Mouse (Mus musculus): ENCODE results near the gene Il19. TPM values are rescaled to one million over a fixed set of nuclear protein-coding genes. Genes with fewer than 3 reads are reported as not detected.

Il19 gene
- not detected in 2 replicates for polyA plus RNA-seq (2011; ENCODE audit: insufficient read depth, insufficient read length, low replicate concordance, missing spikeins)

DNA sequence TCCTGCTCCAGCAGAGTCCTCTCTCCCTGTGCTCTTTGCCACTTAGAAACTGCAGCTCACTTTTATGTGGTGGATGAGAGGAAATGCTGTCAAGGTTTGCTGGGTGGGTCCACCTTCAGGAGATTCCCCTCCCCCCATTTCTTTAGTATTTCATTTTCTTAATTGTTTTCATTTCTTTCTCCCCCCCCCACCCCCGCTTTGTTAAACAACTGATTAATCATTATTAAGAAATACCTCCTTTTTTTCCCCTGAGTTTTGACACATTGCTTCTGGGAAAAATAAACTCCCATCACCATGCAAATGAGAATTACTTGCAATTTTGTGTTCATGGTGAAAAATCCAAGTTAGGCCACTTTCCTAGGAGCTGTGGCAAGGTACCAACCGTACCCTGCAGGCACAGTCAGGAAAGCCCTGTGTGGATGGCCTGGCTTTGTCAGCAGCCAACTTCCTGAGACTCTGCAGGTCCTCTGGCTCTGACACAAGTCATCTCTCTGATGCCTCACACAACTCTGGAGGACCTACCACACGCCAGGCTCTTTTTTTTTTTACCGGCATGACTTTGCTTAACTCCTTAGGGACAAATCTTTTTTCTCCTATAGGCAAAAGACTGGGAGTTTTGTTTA lies at the start of gene Il19:
Il19 (minus strand) TSS at position 51 of the 623 bp plus-strand sequence.
- no peak for TF ChIP-seq CTCF (IDR thresholded peaks at IDR 0.05; ENCODE audit: control insufficient read depth, insufficient read depth, low read length)
- no peak for TF ChIP-seq POLR2A (IDR thresholded peaks at IDR 0.05; ENCODE audit: borderline replicate concordance, control insufficient read depth, low read depth, low read length)
- 62% methylated on average over 4 of the region's 4 CpGs for WGBS
- H3K27ac ChIP-seq (ENCODE audit: control insufficient read depth, insufficient read depth, low read depth, low read length, poor library complexity) = no peak within 1 kb of the TSS

DNA sequence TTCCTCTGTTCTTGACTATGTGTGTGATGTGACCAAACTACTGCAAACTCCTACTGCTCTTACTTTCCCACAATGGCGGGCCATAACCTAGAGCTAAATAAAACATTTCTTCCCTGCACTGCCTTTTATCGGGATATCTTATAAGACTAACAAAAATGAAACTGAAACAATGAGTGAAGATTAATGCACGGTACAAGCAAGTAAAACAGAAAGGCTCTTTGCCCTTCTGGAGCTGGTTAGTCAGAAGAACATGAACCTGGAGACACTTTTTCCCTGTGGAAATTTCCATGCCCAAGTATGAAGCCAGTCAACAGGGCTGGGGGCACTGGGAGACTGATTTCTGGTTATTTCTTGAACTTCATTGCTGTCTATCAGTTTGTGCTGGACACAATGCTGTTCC lies 49.4 kb upstream of the Il19 start:
- Histone ChIP-seq H3K27ac (ENCODE audit: control insufficient read depth, insufficient read depth, low read depth, low read length, poor library complexity) (no peak overlapping the region), H3K4me1 (ENCODE audit: control insufficient read depth, insufficient read depth, low read length) (no peaks in the 10 kb centered on the region), H3K4me3 (replicated peaks; ENCODE audit: control insufficient read depth, low read depth, low read length) (no peak overlapping the region)
- WGBS = 19% methylated on average over 3 of the region's 3 CpGs
- no peak for TF ChIP-seq POLR2A (IDR thresholded peaks at IDR 0.05; ENCODE audit: borderline replicate concordance, control insufficient read depth, low read depth, low read length)
- TF ChIP-seq CTCF (IDR thresholded peaks at IDR 0.05; ENCODE audit: control insufficient read depth, insufficient read depth, low read length) = no peak

More for the DNA sequence above, at the start of gene Il19:
- Histone ChIP-seq H3K4me3 (replicated peaks; ENCODE audit: control insufficient read depth, low read depth, low read length) (no peak within 1 kb of the TSS), H3K4me1 (ENCODE audit: control insufficient read depth, insufficient read depth, low read length) (no peaks in the 10 kb centered on the region)

DNA sequence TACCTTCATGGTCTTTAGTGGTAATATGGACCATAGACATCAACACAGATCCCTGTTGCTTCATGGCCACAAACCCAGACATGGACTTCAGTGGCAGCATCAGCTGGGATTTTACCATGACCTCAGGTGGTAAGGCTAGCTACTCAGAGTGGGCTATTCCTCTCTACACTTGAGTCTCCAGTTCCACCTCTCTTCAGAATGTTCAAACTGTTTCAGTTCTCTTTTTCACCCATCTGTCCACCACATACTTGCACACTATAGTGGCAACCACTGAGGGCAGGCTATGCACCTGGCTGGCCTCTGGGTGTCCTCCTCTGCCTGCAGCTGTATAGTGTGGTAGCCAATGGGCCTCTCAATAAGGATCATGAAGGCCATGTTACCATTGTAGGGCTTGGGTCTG lies 47.5 kb upstream of the Il19 start:
- H3K27ac ChIP-seq (ENCODE audit: control insufficient read depth, insufficient read depth, low read depth, low read length, poor library complexity) = no peak overlapping the region
- H3K4me1 ChIP-seq (ENCODE audit: control insufficient read depth, insufficient read depth, low read length) = no peaks in the 10 kb centered on the region
- H3K4me3 ChIP-seq (replicated peaks; ENCODE audit: control insufficient read depth, low read depth, low read length) = no peak overlapping the region
- TF ChIP-seq CTCF (IDR thresholded peaks at IDR 0.05; ENCODE audit: control insufficient read depth, insufficient read depth, low read length) (peak; percentile 43), POLR2A (IDR thresholded peaks at IDR 0.05; ENCODE audit: borderline replicate concordance, control insufficient read depth, low read depth, low read length) (no peak)

DNA sequence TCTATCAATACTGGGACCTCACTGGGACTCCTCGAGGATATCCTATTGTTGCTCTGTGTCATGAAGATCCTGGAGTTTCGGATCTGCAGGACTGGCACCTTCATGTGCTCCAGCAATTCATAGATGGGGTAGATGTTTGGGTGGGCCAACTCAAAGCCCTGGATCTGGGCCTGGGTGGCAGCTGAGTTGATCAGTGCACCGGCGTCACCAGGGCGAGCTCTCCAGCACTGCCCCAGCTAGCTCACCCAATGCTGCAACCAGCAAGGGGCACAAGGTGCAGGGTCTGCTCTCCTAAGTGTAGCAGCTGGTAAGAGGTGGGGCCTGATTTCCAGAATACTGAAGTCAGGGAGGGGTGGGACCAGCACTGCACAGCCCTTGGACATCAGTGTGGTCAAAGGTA lies 47.1 kb upstream of the Il19 start:
- Histone ChIP-seq H3K4me1 (ENCODE audit: control insufficient read depth, insufficient read depth, low read length) (no peaks in the 10 kb centered on the region), H3K27ac (ENCODE audit: control insufficient read depth, insufficient read depth, low read depth, low read length, poor library complexity) (no peak overlapping the region), H3K4me3 (replicated peaks; ENCODE audit: control insufficient read depth, low read depth, low read length) (no peak overlapping the region)
- 77% methylated on average over 5 of the region's 5 CpGs for whole genome bisulfite sequencing
- TF ChIP-seq CTCF (IDR thresholded peaks at IDR 0.05; ENCODE audit: control insufficient read depth, insufficient read depth, low read length) = no peak
- no peak for TF ChIP-seq POLR2A (IDR thresholded peaks at IDR 0.05; ENCODE audit: borderline replicate concordance, control insufficient read depth, low read depth, low read length)

DNA sequence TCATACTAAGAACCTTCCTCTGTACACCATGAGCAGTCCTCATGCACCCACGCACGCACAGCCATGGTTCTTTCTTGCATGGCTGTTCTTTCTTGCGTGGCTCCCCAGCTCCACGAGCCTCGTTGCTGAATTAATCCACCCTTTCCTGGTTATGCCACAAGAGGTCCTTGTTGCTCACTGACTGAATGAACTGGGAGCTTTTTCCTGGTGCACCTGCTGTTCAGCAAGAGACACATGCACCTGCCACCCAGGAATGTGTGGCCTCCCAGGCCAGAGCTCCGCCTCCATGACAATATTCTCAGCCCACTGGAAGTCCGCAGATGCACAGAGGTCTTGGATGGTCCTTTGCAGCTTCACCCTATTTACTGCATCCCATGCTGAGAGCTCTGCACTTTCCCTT lies 44.5 kb upstream of the Il19 start:
- 61% methylated on average over 7 of the region's 7 CpGs for WGBS
- H3K4me3 ChIP-seq (replicated peaks; ENCODE audit: control insufficient read depth, low read depth, low read length) = no peak overlapping the region
- no peaks in the 10 kb centered on the region for H3K4me1 ChIP-seq (ENCODE audit: control insufficient read depth, insufficient read depth, low read length)
- no peak for TF ChIP-seq CTCF (IDR thresholded peaks at IDR 0.05; ENCODE audit: control insufficient read depth, insufficient read depth, low read length)
- no peak for TF ChIP-seq POLR2A (IDR thresholded peaks at IDR 0.05; ENCODE audit: borderline replicate concordance, control insufficient read depth, low read depth, low read length)
- H3K27ac ChIP-seq (ENCODE audit: control insufficient read depth, insufficient read depth, low read depth, low read length, poor library complexity) = no peak overlapping the region

DNA sequence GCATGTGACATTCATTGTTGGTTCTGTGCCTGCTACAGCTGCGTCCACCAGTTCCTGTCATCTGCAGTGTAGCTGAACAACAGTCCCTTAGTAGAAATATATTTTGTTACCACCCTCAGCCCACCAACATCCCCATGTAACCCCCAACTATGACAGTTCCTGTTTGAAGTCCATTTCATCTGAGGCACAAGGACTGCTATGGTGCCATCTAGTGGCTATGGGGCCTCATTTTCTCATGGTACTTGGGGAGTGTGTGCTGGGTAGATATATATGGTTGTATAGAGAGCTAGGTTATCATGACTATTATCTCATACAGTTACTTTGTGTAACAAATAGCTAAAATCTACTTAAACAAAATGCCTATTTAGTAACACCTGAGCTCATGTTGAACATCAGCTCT lies 39.5 kb upstream of the Il19 start:
- 18% methylated on average over 1 of the region's 1 CpGs for WGBS
- no peaks in the 10 kb centered on the region for H3K4me1 ChIP-seq (ENCODE audit: control insufficient read depth, insufficient read depth, low read length)
- H3K4me3 ChIP-seq (replicated peaks; ENCODE audit: control insufficient read depth, low read depth, low read length) = no peak overlapping the region
- H3K27ac ChIP-seq (ENCODE audit: control insufficient read depth, insufficient read depth, low read depth, low read length, poor library complexity) = no peak overlapping the region
- no peak for TF ChIP-seq POLR2A (IDR thresholded peaks at IDR 0.05; ENCODE audit: borderline replicate concordance, control insufficient read depth, low read depth, low read length)
- TF ChIP-seq CTCF (IDR thresholded peaks at IDR 0.05; ENCODE audit: control insufficient read depth, insufficient read depth, low read length) = peak; percentile 38; the same call in 1 of the 2 replicates

DNA sequence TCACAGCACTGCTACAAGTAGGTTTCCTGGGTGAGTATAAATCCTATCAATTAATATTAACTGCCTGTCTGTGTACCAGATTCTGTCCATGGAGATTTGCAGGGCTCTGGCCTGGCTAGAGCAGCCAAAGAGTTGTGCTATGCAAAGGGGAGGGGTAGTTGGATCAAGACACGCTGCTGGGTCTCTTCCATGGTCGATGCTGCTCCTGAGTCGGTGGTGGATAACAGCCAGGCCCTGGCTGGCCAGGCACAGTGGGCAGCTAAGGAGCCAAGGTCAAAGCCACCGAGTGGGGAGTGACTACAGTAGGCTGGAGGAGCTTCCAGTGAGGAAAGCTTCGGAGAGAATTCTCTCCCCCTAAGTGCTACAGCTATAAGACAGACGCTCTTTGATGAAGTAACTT lies 24.0 kb upstream of the Il19 start:
- Histone ChIP-seq H3K4me1 (ENCODE audit: control insufficient read depth, insufficient read depth, low read length) (no peaks in the 10 kb centered on the region), H3K4me3 (replicated peaks; ENCODE audit: control insufficient read depth, low read depth, low read length) (no peak overlapping the region), H3K27ac (ENCODE audit: control insufficient read depth, insufficient read depth, low read depth, low read length, poor library complexity) (no peak overlapping the region)
- 79% methylated on average over 6 of the region's 6 CpGs for WGBS
- TF ChIP-seq CTCF (IDR thresholded peaks at IDR 0.05; ENCODE audit: control insufficient read depth, insufficient read depth, low read length) (no peak), POLR2A (IDR thresholded peaks at IDR 0.05; ENCODE audit: borderline replicate concordance, control insufficient read depth, low read depth, low read length) (no peak)

DNA sequence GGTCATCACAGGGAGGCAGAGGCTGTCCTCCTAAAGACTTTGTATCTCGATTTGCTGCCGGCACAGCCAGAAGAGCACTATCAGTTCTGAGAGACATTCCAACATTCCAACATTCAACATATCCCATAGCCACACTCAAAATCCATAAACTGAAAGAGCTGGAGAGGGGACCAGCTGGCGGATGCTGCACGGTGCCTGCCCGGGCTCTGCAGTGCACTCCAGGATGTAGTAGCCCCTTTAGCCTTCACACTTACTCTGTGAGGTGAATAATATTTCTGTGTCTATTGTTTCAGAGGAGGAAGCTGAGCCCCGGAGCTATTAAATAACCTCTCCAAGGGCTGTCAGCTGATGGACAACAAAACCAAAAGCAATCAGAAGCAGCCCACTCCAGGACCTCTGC lies 7.0 kb upstream of the Il19 start:
- H3K4me3 ChIP-seq (replicated peaks; ENCODE audit: control insufficient read depth, low read depth, low read length) = no peak overlapping the region
- WGBS = 55% methylated on average over 6 of the region's 6 CpGs
- H3K4me1 ChIP-seq (ENCODE audit: control insufficient read depth, insufficient read depth, low read length) = no peaks in the 10 kb centered on the region
- H3K27ac ChIP-seq (ENCODE audit: control insufficient read depth, insufficient read depth, low read depth, low read length, poor library complexity) = no peak overlapping the region
- TF ChIP-seq CTCF (IDR thresholded peaks at IDR 0.05; ENCODE audit: control insufficient read depth, insufficient read depth, low read length) = no peak
- TF ChIP-seq POLR2A (IDR thresholded peaks at IDR 0.05; ENCODE audit: borderline replicate concordance, control insufficient read depth, low read depth, low read length) = no peak

DNA sequence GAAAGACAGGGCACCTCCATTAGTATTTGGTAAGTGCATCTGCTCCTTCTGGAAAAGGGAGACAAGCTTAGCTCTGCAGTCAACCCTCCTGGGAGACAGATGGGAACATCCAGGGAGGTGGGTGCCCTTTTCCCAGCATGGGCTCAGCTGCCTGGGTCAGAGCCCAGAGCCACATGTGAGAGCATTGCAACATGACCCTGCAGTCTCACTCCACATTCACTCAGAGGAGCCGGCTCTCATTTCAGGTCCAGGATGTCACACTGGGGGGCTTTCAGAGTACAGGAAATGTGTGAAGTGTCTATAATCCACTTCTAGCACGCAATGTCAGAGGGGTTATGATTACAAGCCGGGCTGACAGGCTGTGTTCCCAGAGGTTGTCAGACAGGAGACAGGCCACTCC lies 1.9 kb upstream of the Il19 start:
- TF ChIP-seq POLR2A (IDR thresholded peaks at IDR 0.05; ENCODE audit: borderline replicate concordance, control insufficient read depth, low read depth, low read length) (no peak), CTCF (IDR thresholded peaks at IDR 0.05; ENCODE audit: control insufficient read depth, insufficient read depth, low read length) (no peak)
- WGBS = 69% methylated on average over 3 of the region's 3 CpGs
- Histone ChIP-seq H3K4me1 (ENCODE audit: control insufficient read depth, insufficient read depth, low read length) (no peaks in the 10 kb centered on the region), H3K27ac (ENCODE audit: control insufficient read depth, insufficient read depth, low read depth, low read length, poor library complexity) (no peak overlapping the region), H3K4me3 (replicated peaks; ENCODE audit: control insufficient read depth, low read depth, low read length) (no peak overlapping the region)

All from bone marrow, adult 2 months (tissue).